Mouse (Mus musculus) cerebellum, postnatal 4 days (tissue): ENCODE results near the gene Btnl1.

Experiments used
- DNase-seq, 2 experiments: peaks; one replicate each; pipeline ENCODE4 v3.0.0; 2022; ENCODE audit warnings: low spot score in 2 of 2, mixed read lengths in 1 of 2

The Btnl1 gene

DNA sequence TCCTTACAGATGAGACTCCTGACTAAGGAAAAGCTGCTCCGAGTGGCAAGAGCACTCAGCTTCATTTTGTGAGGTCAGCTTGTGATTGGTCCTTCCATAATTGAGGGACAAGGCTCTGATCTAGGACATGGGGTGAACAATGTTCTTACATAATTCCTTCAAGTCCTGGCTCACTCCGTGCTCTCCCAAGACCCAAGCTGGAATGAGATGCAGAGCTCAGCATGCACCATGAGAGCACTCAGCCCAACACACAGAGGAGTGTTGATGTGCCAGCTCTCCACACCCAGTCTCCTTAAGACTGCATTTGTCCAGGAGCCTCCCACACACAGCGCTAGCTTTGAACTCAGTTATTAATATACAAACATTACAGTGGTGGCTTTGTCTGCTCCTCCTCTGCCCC is 7.8 kb downstream of the Btnl1 start:
- DNase-seq = no peak

DNA sequence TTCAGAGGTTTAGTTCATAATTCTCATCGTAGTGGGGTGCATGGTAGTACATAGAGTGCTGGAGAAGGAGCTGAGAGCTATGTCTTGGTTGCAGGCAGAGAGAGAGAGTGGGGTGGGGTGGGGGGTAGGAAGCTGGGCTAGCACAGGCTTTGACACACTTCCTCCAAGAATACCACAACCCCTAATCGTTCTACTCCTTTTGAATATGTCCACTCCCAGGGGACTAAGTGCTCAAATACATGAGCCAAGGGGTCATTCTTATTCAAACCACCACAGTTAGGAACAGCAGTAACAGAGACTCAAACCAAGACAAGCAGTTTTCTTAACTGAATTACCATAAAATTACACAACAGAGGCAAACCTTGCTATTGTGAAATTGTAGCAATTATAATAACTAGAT is 9.7 kb downstream of the Btnl1 start:
- no peak for DNase-seq

DNA sequence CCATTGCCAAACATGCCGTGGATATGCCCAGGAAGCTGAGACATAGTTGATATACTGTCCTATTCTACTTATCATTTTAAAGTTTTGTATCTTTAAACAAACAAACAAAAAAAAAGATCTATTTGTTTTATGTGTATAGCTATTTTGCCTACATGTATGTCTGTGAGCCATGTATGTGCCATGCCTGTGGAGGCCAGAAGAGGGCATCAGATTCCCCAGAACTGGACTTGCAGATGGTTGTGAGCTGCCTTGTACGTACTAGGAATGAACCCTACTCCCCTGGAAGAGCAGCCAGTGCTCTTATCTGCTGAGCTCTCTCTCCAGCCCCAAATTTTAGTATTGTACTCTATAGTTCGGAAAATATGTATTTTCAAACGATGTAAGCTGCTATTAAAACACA is 11.6 kb downstream of the Btnl1 start:
- peak in 1 of 2 experiments; percentile 33 for DNase-seq

DNA sequence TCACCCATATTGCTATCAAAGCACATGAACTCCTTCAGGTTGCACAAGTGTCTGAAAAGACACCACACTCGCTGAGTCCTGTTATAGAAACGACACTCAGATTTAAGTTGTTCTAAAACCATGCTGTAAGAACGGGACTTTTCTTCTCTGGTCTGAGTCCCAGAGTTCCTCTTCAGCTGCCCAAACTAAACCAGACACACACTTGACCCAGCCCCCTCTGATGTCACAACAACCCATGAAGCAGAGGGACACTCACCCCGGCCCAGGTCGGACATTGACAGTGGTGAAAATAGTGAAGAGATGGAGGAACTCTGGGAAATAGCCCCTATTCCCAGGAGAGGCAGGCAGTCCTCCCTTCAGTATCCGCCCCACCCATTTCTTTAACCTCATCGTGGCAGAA is 14.6 kb downstream of the Btnl1 start:
- DNase-seq = no peak

DNA sequence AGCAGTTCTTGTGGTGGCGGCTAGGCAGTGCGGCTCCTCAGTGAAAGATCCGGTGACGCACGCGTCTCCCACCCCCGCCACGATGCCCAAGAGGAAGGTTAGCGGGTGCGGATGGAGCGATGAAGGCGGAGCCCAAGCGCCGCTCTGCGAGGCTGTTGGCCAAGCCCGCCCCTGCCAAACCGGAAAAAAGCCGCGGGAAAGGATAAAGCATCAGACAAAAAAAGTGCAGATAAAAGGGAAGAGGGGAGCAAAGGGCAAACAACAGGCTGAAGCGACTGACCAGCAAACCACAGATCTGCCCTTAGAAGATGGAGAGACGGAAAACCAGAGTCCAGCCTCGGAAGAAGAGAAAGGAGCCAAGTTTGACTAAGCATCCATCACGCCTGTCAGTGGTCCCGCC is 15.4 kb downstream of the Btnl1 start:
- peak in 1 of 2 experiments; percentile 13 for DNase-seq

DNA sequence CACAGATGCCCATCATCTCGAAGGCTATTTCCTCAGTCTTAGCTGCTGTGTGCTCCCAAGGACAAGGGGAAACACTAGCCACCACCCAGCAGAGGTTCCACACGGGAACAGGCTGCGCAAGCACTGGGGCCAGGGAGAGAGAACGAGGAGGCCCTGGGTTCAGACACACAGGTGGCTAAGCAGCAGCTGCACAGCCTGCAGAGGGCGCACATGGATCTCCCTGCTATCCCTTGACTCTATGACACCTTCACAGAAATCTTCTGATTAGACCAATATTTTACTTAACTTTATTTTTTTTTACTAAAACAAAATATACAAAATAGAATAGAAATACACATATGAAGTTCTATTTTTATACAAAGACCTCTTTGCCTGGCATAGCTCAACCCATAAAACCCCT is 20.4 kb downstream of the Btnl1 start:
- no peak for DNase-seq

DNA sequence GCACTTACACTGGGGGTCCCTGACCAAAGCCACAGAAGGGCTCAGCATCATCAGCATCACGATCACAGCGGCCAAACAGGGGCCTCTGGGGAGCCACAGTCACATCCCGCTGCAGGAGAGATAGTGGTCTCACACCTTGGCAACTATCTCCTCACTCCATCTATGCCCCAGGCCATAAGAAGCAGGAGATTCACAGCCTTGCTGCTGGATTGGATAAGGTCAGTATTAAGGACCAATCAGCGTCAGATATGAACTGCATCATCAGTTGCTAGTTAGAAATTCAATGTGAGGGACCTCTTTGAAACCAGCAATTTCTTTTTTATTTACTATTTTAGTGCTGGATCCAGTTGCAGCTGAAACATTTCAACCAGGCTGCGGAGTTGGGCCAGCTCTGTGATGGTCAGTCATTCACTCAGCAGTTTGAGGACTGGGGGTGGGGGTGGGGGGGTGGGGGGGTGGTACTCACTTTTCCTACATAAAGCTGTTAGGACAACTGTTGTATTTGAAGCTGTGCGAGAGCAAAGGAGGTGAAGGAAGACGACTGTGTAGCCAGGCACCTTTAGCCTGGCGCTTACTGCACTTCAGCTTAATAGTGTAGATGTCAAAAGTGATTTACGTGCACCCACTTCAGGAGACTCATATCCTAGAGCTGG is 21.3 kb downstream of the Btnl1 start:
- peak in 1 of 2 experiments; percentile 58 for DNase-seq

DNA sequence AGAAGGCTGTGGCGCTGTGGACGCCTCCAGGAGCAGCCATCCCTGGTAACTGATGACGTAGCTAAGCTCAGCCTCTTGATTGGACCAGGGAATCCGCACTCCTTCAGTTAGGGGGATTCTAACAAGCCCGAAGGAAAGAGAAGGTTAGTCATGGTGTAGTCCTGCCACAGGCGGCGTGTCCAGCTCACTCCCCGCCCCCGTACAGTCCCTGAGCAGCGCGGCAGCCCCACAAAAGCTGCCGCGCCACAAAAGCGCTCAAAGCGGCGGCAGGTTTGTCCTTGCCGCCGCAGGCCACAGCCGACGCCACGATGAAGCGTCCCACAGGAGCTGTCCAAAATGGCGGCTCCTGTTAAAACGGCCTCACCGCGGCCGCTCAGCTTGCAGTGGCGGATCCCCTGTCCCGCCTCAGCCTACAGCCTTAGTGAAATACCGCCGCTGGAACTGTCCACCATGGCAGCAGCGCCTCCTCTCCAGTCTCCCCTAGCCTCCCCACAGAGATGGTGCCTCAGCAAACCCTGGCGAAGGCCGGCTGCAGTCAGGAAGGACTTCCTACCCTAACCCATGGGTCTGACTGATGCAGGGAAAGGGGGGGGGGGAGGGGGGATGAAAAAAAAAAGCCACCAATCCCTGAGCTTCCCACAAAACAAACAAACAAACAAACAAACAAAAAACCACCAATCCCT is 21.9 kb downstream of the Btnl1 start, which contains the start of gene BC051142:
BC051142 (plus strand) TSS at position 110 of the 683 bp plus-strand sequence.
- peak; percentile 54 to 83 for DNase-seq

DNA sequence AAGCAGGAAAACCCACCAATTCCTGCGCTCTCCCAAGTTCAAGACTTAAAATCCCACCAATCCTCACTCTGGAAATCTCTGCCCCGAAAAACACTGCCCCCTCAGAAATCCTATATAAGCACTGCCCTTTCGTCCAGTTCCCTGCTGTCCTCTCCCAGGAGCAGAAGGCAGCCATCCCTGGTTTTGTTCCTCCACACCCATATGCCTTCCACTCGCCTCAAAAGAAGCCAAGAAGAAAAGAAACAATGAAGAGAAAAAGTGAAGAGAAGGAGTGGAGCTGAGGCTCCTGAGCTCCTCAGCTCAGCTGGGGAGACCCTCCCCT is 22.4 kb downstream of the Btnl1 start:
- peak in 1 of 2 experiments; percentile 8 for DNase-seq

DNA sequence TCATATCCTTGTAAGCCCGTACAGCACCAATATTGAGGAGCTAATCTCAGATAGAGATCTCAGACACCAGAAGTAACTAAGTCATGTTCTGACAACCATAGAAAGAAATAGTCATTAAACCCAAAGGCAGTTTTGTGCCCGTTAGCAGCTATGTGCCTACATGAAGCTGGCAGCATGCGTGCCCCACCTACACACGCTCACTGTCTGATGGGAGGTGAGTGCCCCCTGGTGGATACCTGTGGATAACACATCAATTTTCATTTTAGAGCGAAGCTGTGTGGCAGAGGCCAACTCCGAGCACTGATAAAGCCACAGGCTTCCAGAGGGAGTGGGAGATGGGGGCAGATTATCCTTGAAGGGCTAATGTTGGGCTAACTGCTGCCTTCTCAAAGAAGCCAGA is 34.2 kb downstream of the Btnl1 start:
- peak in 1 of 2 experiments; percentile 65 for DNase-seq

DNA sequence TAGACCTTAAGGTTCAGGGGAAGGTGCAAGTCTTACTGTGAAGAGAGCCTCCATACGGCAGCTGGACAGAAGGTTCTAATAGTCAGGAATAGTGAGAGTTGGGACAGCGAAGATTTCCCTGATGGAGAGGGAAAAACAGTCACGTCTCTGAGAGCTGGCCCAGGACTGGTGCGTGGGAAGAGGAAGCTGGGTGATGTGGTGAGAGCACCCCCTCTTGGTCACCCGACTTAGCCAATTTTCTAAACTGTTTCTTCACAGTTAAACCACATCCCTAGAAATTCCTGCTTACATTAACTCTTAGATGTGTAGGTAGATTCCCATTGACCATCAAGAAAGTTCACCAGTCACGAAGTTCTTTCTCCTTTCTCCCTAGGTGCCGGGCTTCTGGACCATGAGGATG is 43.1 kb downstream of the Btnl1 start:
- no peak for DNase-seq

DNA sequence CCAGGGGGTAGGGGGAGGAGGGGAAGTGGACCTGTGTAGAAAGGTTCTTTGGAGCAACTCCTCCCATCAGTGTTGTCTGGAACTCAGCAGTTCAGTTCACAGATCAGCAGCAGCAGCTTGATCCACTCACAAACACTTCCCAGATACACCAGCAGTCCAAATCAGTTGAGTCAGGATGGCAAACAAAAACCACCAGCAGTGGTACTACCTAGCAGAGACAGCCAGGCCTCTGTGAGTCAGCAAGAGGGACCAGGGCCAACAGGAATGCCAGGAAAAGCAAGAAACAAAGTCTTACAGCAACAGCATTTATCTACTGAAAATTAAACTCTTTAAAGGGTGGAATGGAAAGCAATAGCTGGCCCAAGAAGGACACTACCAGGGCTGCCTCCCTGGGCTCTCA is 50.7 kb downstream of the Btnl1 start:
- DNase-seq = no peak
